Comparison of ENCODE assay signal across 8 mouse cellular contexts in genomic region chr12:82946507-82946906, GRCm38 (mm10).
DNase-seq lines count a peak whose midpoint lies in the region; ATAC-seq lines count a peak whose summit lies in the region.

No protein-coding gene starts in this region.

- no peaks in the 10 kb centered on the region for H3K4me1 ChIP-seq in liver, embryonic 12.5 days
- H3K4me1 ChIP-seq in intestine, embryonic 16.5 days (ENCODE audit: control insufficient read depth, insufficient read depth, low read length): no peaks in the 10 kb centered on the region
- H3K4me1 ChIP-seq in neural tube, embryonic 15.5 days: no peaks in the 10 kb centered on the region

- no peaks in the 10 kb centered on the region for H3K27me3 ChIP-seq in liver, embryonic 12.5 days (replicated peaks)
- H3K27me3 ChIP-seq in intestine, embryonic 16.5 days (replicated peaks; ENCODE audit: control insufficient read depth, insufficient read depth, low read length): no peaks in the 10 kb centered on the region
- H3K27me3 ChIP-seq in neural tube, embryonic 15.5 days (replicated peaks): no peaks in the 10 kb centered on the region

- H3K36me3 ChIP-seq in liver, embryonic 12.5 days: no peaks in the 10 kb centered on the region
- no peaks in the 10 kb centered on the region for H3K36me3 ChIP-seq in intestine, embryonic 16.5 days (ENCODE audit: control insufficient read depth, insufficient read depth, low read length)
- no peaks in the 10 kb centered on the region for H3K36me3 ChIP-seq in neural tube, embryonic 15.5 days

- H3K9ac ChIP-seq in liver, embryonic 12.5 days: no peak overlapping the region
- H3K9ac ChIP-seq in intestine, embryonic 16.5 days (ENCODE audit: low read depth, low read length): no peak overlapping the region
- H3K9ac ChIP-seq in neural tube, embryonic 15.5 days (replicated peaks): no peak overlapping the region

- DNase-seq in liver: peak; percentile 68
- DNase-seq in cerebellum, adult 9-11 months: peak; percentile 61
- peak; percentile 82 to 90 for DNase-seq in frontal cortex, postnatal 25 days (ENCODE audit: low spot score in 2 of 2)
- peak; percentile 85 to 91 for DNase-seq in left cerebral cortex, postnatal 14 days (ENCODE audit: low spot score in 2 of 2)
- peak; percentile 9 to 63 for DNase-seq in thymus, postnatal 10 days (ENCODE audit: low spot score in 2 of 2)

- intact Hi-C loops in left cerebral cortex, postnatal 14 days (cut with DNase I): loop anchor here (2.0 to 10.0 kb wide), 2 partner anchors 332 to 448 kb away; no protein-coding TSS in a partner anchor

- H3K4me2 ChIP-seq in liver, embryonic 12.5 days: no peak overlapping the region
- H3K4me2 ChIP-seq in intestine, embryonic 16.5 days (ENCODE audit: low read depth, low read length): peak overlapping the region; percentile 28; the same call in 1 of the 2 replicates
- peak overlapping the region; percentile 22; the same call in 1 of the 2 replicates for H3K4me2 ChIP-seq in neural tube, embryonic 15.5 days

- 23% methylated on average over 5 of the region's 5 CpGs for WGBS in liver, embryonic 12.5 days (ENCODE audit: insufficient replicate concordance)
- 8% methylated on average over 5 of the region's 5 CpGs for WGBS in intestine, embryonic 16.5 days
- 25% methylated on average over 5 of the region's 5 CpGs for WGBS in neural tube, embryonic 15.5 days

- no peak for ATAC-seq in liver, embryonic 12.5 days
- no peak for ATAC-seq in intestine, embryonic 16.5 days
- no peak; the same call in 1 of the 2 replicates for ATAC-seq in neural tube, embryonic 15.5 days (ENCODE audit: low FRiP score)

- H3K4me3 ChIP-seq in liver, embryonic 12.5 days: no peak overlapping the region
- H3K4me3 ChIP-seq in intestine, embryonic 16.5 days (ENCODE audit: low read length): no peak overlapping the region
- no peak overlapping the region for H3K4me3 ChIP-seq in neural tube, embryonic 15.5 days (replicated peaks)

- no peak overlapping the region for H3K27ac ChIP-seq in liver, embryonic 12.5 days
- H3K27ac ChIP-seq in intestine, embryonic 16.5 days (ENCODE audit: low read length): no peak overlapping the region
- no peak overlapping the region for H3K27ac ChIP-seq in neural tube, embryonic 15.5 days (replicated peaks)

- H3K9me3 ChIP-seq in liver, embryonic 12.5 days (replicated peaks): no peaks in the 10 kb centered on the region
- no peaks in the 10 kb centered on the region for H3K9me3 ChIP-seq in intestine, embryonic 16.5 days (ENCODE audit: control insufficient read depth, low read length)
- no peaks in the 10 kb centered on the region for H3K9me3 ChIP-seq in neural tube, embryonic 15.5 days (replicated peaks)

Comparison
In these comparisons a context has a peak if more than half of its experiments do, and no peak if none do; other contexts are left out.
1. DNase-seq: peak in every context shown above with its lines; median percentile 88 in left cerebral cortex, postnatal 14 days; 86 in frontal cortex, postnatal 25 days; 68 in liver; 61 in cerebellum, adult 9-11 months; 36 in thymus, postnatal 10 days.